Mouse (Mus musculus) intestine, embryonic 16.5 days (tissue): ENCODE measurements around the gene Asl. TPM values are rescaled to one million over a fixed set of nuclear protein-coding genes. Genes with fewer than 3 reads are reported as not detected.

ENCODE experiments used
- polyA plus RNA-seq: library from polyadenylated mRNA; unstranded; fragments of >200 nt; fragmentation: Nextera tagmentation; extraction: Ambion mirVana; gene quantifications from 2 replicates; pipeline ENCODE4 v1.2.1, GENCODE M21; 2015

The Asl gene
- polyA plus RNA-seq, 1 experiment from 2014 or later = 74.1 TPM

Other genes starting within 250 kb of the Asl start
- 48.0 and 57.1 TPM in 2 replicates for gene Psph, start 241.8 kb downstream of the Asl start, polyA plus RNA-seq
- gene Sumf2, start 182.3 kb downstream of the Asl start, polyA plus RNA-seq = 33.4 and 35.3 TPM in 2 replicates
- gene Chchd2, start 141.8 kb downstream of the Asl start, polyA plus RNA-seq = 1,153 and 1,157 TPM in 2 replicates
- 2.2 and 2.4 TPM in 2 replicates for gene Zbed5, start 133.5 kb downstream of the Asl start, polyA plus RNA-seq
- 0.11 TPM in 1 of 2 replicates, not detected in the other for gene Phkg1, start 130.7 kb downstream of the Asl start, polyA plus RNA-seq
- gene Nupr1l, start 120.7 kb downstream of the Asl start, polyA plus RNA-seq = 2.1 and 2.3 TPM in 2 replicates
- gene Vkorc1l1, start 87.3 kb downstream of the Asl start, polyA plus RNA-seq = 22.1 and 28.8 TPM in 2 replicates
- gene Gusb, start 26.2 kb downstream of the Asl start, polyA plus RNA-seq = 110 and 131 TPM in 2 replicates
- gene Crcp, start within 50 bp of the Asl start, polyA plus RNA-seq = 37.2 and 38.7 TPM in 2 replicates
- gene Tpst1, start 44.1 kb upstream of the Asl start, polyA plus RNA-seq = 46.4 and 51.7 TPM in 2 replicates
- 3.7 and 4.1 TPM in 2 replicates for gene Kctd7, start 115.6 kb upstream of the Asl start, polyA plus RNA-seq
- gene Rabgef1, start 142.6 kb upstream of the Asl start, polyA plus RNA-seq = 26.1 and 26.8 TPM in 2 replicates
- 27.3 and 28.6 TPM in 2 replicates for gene Tmem248, start 187.8 kb upstream of the Asl start, polyA plus RNA-seq
- 78.1 and 83.6 TPM in 2 replicates for gene Sbds, start 226.3 kb upstream of the Asl start, polyA plus RNA-seq
- gene Tyw1, start 226.4 kb upstream of the Asl start, polyA plus RNA-seq = 22.6 and 24.8 TPM in 2 replicates